ENCODE assay signal across 13 mouse cellular contexts in genomic region chr19:57648202-57648943, GRCm38 (mm10). TPM values are rescaled to one million over a fixed set of nuclear protein-coding genes. Genes with fewer than 3 reads are reported as not detected.
DNase-seq lines count a peak whose midpoint lies in the region; ATAC-seq and TF ChIP-seq lines count a peak whose summit lies in the region.
"Had no signal": no experiment of that assay in that cellular context is flagged by ENCODE, and none has a peak within 500 bp of the region (broad histone marks: within the 10 kb centered on the region; RNA-seq: fewer than 3 reads in every experiment).

No protein-coding gene starts in this region.

- no peak overlapping the region for H3K4me3 ChIP-seq in heart, postnatal 0 days (ENCODE audit: low read depth, low read length)
- no peak overlapping the region for H3K4me3 ChIP-seq in testis, adult 2 months (ENCODE audit: control insufficient read depth, low read depth, low read length)
- H3K4me3 ChIP-seq in intestine, embryonic 15.5 days (replicated peaks), result no peak overlapping the region
- H3K4me3 ChIP-seq in stomach, postnatal 0 days (ENCODE audit: low read depth, low read length), result no peak overlapping the region
- H3K4me3 ChIP-seq: embryonic facial prominence, embryonic 10.5 days; heart, embryonic 10.5 days; lung, embryonic 15.5 days; neural tube, embryonic 13.5 days had no signal

- H3K27me3 ChIP-seq in heart, postnatal 0 days (ENCODE audit: control insufficient read depth, insufficient read depth, low read length), result no peaks in the 10 kb centered on the region
- no peaks in the 10 kb centered on the region for H3K27me3 ChIP-seq in testis, adult 2 months (ENCODE audit: control insufficient read depth, insufficient read depth, low read length)
- no peaks in the 10 kb centered on the region for H3K27me3 ChIP-seq in intestine, embryonic 15.5 days (replicated peaks)
- no peaks in the 10 kb centered on the region for H3K27me3 ChIP-seq in stomach, postnatal 0 days (ENCODE audit: control insufficient read depth, insufficient read depth, low read length)
- H3K27me3 ChIP-seq: lung, embryonic 15.5 days; neural tube, embryonic 13.5 days had no signal

- H3K4me1 ChIP-seq in heart, postnatal 0 days (ENCODE audit: control insufficient read depth, insufficient read depth), result no peaks in the 10 kb centered on the region
- H3K4me1 ChIP-seq in testis, adult 2 months (ENCODE audit: control insufficient read depth, insufficient read depth, low read length), result no peaks in the 10 kb centered on the region
- H3K4me1 ChIP-seq in intestine, embryonic 15.5 days (replicated peaks), result no peaks in the 10 kb centered on the region
- H3K4me1 ChIP-seq in stomach, postnatal 0 days (replicated peaks; ENCODE audit: control insufficient read depth, insufficient read depth), result no peaks in the 10 kb centered on the region
- H3K4me1 ChIP-seq: embryonic facial prominence, embryonic 10.5 days; heart, embryonic 10.5 days; lung, embryonic 15.5 days had no signal

- no peak for ATAC-seq in heart, postnatal 0 days (ENCODE audit: insufficient read depth, low read depth)
- ATAC-seq in intestine, embryonic 15.5 days, result peak; percentile 58
- peak; percentile 24; the same call in 1 of the 2 replicates for ATAC-seq in stomach, postnatal 0 days (ENCODE audit: low FRiP score, low TSS enrichment)

- no peak for DNase-seq in heart, postnatal 0 days (ENCODE audit: low spot score)
- no peak for DNase-seq in heart, adult 8-10 months (ENCODE audit: low spot score)
- no peak for DNase-seq in testis, postnatal 10 days (ENCODE audit: low spot score)
- DNase-seq in stomach, postnatal 0 days (ENCODE audit: low spot score), result no peak
- no peak for DNase-seq in urinary bladder, postnatal 10 days (ENCODE audit: low spot score)
- DNase-seq in cerebellum, postnatal 36 days, result no peak
- DNase-seq: kidney, adult 18-20 months had no signal

- TF ChIP-seq CTCF in heart, postnatal 0 days (IDR thresholded peaks at IDR 0.05; ENCODE audit: low read depth), result no peak
- 0 out of 2 replicates have a peak, but pooled peaks have one; percentile 0 for TF ChIP-seq CTCF in testis, adult 2 months (IDR thresholded peaks at IDR 0.05; ENCODE audit: control insufficient read depth, insufficient read depth, insufficient replicate concordance, low read depth, low read length)
- TF ChIP-seq CTCF in stomach, postnatal 0 days (IDR thresholded peaks at IDR 0.05; ENCODE audit: low read depth), result no peak

- no peak for TF ChIP-seq EP300 in heart, postnatal 0 days (IDR thresholded peaks at IDR 0.05; ENCODE audit: low read depth)
- no peak for TF ChIP-seq EP300 in stomach, postnatal 0 days (optimal IDR thresholded peaks at IDR 0.05)

- H3K9ac ChIP-seq in heart, postnatal 0 days (replicated peaks; ENCODE audit: low read depth, low read length), result no peak overlapping the region
- H3K9ac ChIP-seq in intestine, embryonic 15.5 days, result no peak overlapping the region
- no peak overlapping the region for H3K9ac ChIP-seq in stomach, postnatal 0 days (ENCODE audit: low read length)
- H3K9ac ChIP-seq: lung, embryonic 15.5 days; neural tube, embryonic 13.5 days had no signal

- no peak overlapping the region for H3K4me2 ChIP-seq in heart, postnatal 0 days (ENCODE audit: low read depth, low read length)
- H3K4me2 ChIP-seq in intestine, embryonic 15.5 days (replicated peaks), result no peak overlapping the region
- no peak overlapping the region for H3K4me2 ChIP-seq in stomach, postnatal 0 days (replicated peaks; ENCODE audit: low read depth)
- H3K4me2 ChIP-seq: lung, embryonic 15.5 days; neural tube, embryonic 13.5 days had no signal

- TF ChIP-seq POLR2A in testis, adult 2 months (IDR thresholded peaks at IDR 0.05; ENCODE audit: control insufficient read depth, low read depth, low read length), result no peak

- H3K9me3 ChIP-seq in heart, postnatal 0 days (replicated peaks; ENCODE audit: control insufficient read depth, low read length), result peaks cover 6% of the 10 kb centered on the region
- no peaks in the 10 kb centered on the region for H3K9me3 ChIP-seq in intestine, embryonic 15.5 days
- H3K9me3 ChIP-seq in stomach, postnatal 0 days (ENCODE audit: control insufficient read depth, low read length), result no peaks in the 10 kb centered on the region
- H3K9me3 ChIP-seq: neural tube, embryonic 13.5 days had no signal

- H3K27ac ChIP-seq in heart, postnatal 0 days (ENCODE audit: low read depth), result peak overlapping the region; percentile 36
- no peak overlapping the region for H3K27ac ChIP-seq in testis, adult 2 months (ENCODE audit: control insufficient read depth, insufficient read depth, low read depth, low read length)
- no peak overlapping the region for H3K27ac ChIP-seq in intestine, embryonic 15.5 days
- no peak overlapping the region for H3K27ac ChIP-seq in stomach, postnatal 0 days (replicated peaks)
- H3K27ac ChIP-seq: embryonic facial prominence, embryonic 10.5 days; heart, embryonic 10.5 days; lung, embryonic 15.5 days; neural tube, embryonic 13.5 days had no signal

- 0 out of 2 replicates have a peak, but pooled peaks cover 6% of the 10 kb centered on the region for H3K36me3 ChIP-seq in heart, postnatal 0 days (replicated peaks; ENCODE audit: control insufficient read depth, insufficient read depth, low read length)
- no peaks in the 10 kb centered on the region for H3K36me3 ChIP-seq in testis, adult 2 months (ENCODE audit: control insufficient read depth, insufficient read depth, low read length)
- H3K36me3 ChIP-seq in intestine, embryonic 15.5 days, result no peaks in the 10 kb centered on the region
- H3K36me3 ChIP-seq in stomach, postnatal 0 days (ENCODE audit: control insufficient read depth, insufficient read depth, low read length), result 0 out of 2 replicates have a peak, but pooled peaks cover 2% of the 10 kb centered on the region

- 85% methylated on average over 14 of the region's 14 CpGs for WGBS in heart, postnatal 0 days
- 81% methylated on average over 14 of the region's 14 CpGs for WGBS in intestine, embryonic 15.5 days
- WGBS in stomach, postnatal 0 days, result 83% methylated on average over 14 of the region's 14 CpGs

RNA-seq across cellular contexts. Expression of gene Atrnl1, which starts 37.5 kb away (rescaled TPM):
- 16.9 and 21.2 TPM in 2 replicates for total RNA-seq in heart, postnatal 0 days (2014; rRNA removed; ENCODE audit: low replicate concordance)
- polyA plus RNA-seq in heart, postnatal 0 days (2015; fragmentation: Nextera tagmentation; extraction: Ambion mirVana), result 1.4 and 1.7 TPM in 2 replicates
- total RNA-seq in heart, adult 8-10 months (2022), result 10 to 100 TPM; 13.7 to 16.1 (median 15.1) TPM
- 3.4 and 3.8 TPM in 2 replicates for polyA plus RNA-seq in testis, adult 2 months (2012; rRNA removed)
- 4.1 and 4.6 TPM in 2 replicates for polyA plus RNA-seq in intestine, embryonic 15.5 days (2015; fragmentation: Nextera tagmentation; extraction: Ambion mirVana)
- polyA plus RNA-seq in stomach, postnatal 0 days (2015; fragmentation: Nextera tagmentation; extraction: Ambion mirVana), result 3.9 and 4.2 TPM in 2 replicates
